Mouse (Mus musculus): ENCODE data around the gene Pum1. TPM values are rescaled to one million over a fixed set of nuclear protein-coding genes. Genes with fewer than 3 reads are reported as not detected.
A peak's percentile ranks its signal among the peaks of the same experiment; 100 is the strongest.
"Not testable (repeated sequence)": the region's sequence is repeated elsewhere in the genome, so short reads cannot be mapped to it uniquely, and the experiment has no call there.

Pum1 gene
- polyA plus RNA-seq, 1 experiment from 2014 or later, result 117 TPM

DNA sequence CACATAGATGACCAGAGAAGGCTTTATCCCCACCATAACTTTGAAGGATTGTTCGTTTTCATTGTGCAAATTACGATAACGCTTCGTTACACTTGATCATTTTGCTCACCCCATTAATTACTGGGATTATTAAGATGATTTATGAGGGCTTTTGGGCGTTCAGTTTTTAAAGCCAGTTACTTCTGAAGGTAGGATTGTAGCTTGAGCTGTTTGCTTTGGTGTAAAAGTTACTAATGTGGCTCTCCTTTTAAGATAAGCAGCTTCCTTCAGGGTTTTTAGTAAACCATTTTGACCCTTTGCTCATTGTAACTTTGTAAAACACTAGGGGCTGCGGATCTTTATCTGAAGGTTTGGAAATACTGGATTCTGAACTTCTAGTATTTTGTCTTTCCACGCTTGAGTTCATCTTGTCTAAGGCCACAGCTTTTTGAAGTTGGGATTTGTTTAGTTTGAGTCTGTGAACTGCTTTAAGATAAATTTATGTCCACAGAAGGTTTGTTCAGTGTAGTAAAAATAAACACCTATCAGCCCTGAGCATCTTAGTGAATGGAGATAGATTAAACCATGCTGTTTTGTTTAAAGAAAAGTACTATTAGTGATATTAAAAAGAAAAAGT lies 1.4 kb downstream of the Pum1 start:
- no peak for ATAC-seq (ENCODE audit: low FRiP score, low TSS enrichment)
- Histone ChIP-seq H3K36me3 (ENCODE audit: control insufficient read depth, insufficient read depth, low read length) (peaks cover 10% of the 10 kb centered on the region), H3K9ac (ENCODE audit: low read depth, low read length) (peak overlapping the region; percentile 98), H3K27ac (ENCODE audit: low read depth, low read length) (peak overlapping the region; percentile 98; the same call in 1 of the 2 replicates), H3K4me1 (ENCODE audit: control insufficient read depth, insufficient read depth, low read length) (peaks cover 12% of the 10 kb centered on the region; the same call in 1 of the 2 replicates), H3K4me2 (replicated peaks; ENCODE audit: low read depth, low read length) (peak overlapping the region; percentile 64), H3K9me3 (ENCODE audit: control insufficient read depth, low read length) (no peaks in the 10 kb centered on the region), H3K4me3 (ENCODE audit: low read length) (peak overlapping the region; percentile 94), H3K27me3 (ENCODE audit: control insufficient read depth, insufficient read depth, low read length) (no peaks in the 10 kb centered on the region)
- under 1% methylated on average over 7 of the region's 7 CpGs for WGBS

DNA sequence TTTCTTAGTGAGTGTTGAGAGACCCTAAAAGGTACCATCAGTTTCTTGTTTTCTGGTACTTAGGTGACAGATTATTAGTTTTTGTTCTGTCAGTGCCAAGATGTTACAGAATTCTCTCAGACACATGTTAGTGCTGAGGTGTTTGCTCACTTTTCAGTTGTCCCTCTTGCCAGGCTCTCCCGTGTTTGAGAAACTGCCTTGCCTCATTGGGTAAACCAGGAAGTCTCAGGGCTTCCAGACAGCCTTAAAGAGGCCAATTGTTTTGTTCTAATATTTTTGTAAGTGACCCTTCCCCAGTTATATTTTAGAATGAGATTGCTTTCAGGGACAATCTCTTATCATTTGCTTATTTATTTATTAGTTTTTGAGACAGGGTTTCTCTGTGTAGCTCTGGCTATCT lies 2.1 kb downstream of the Pum1 start:
- Histone ChIP-seq H3K9ac (ENCODE audit: low read depth, low read length) (peak overlapping the region; percentile 98; the same call in 1 of the 2 replicates), H3K9me3 (ENCODE audit: control insufficient read depth, low read length) (no peaks in the 10 kb centered on the region), H3K27me3 (ENCODE audit: control insufficient read depth, insufficient read depth, low read length) (no peaks in the 10 kb centered on the region), H3K4me1 (ENCODE audit: control insufficient read depth, insufficient read depth, low read length) (peaks cover 12% of the 10 kb centered on the region; the same call in 1 of the 2 replicates), H3K36me3 (ENCODE audit: control insufficient read depth, insufficient read depth, low read length) (peaks cover 13% of the 10 kb centered on the region), H3K4me3 (ENCODE audit: low read length) (peak overlapping the region; percentile 94), H3K4me2 (replicated peaks; ENCODE audit: low read depth, low read length) (peak overlapping the region; percentile 64), H3K27ac (ENCODE audit: low read depth, low read length) (no peak overlapping the region)
- ATAC-seq (ENCODE audit: low FRiP score, low TSS enrichment), result no peak
- 0% methylated on average over 1 of the region's 1 CpGs for WGBS

GRCm38 (mm10) chr4:130667686-130668085 lies 4.6 kb downstream of the Pum1 start:
- Histone ChIP-seq H3K27ac (ENCODE audit: low read depth, low read length) (no peak overlapping the region), H3K9me3 (ENCODE audit: control insufficient read depth, low read length) (no peaks in the 10 kb centered on the region), H3K4me2 (replicated peaks; ENCODE audit: low read depth, low read length) (no peak overlapping the region), H3K4me1 (ENCODE audit: control insufficient read depth, insufficient read depth, low read length) (peaks cover 12% of the 10 kb centered on the region; the same call in 1 of the 2 replicates), H3K36me3 (ENCODE audit: control insufficient read depth, insufficient read depth, low read length) (peaks cover 38% of the 10 kb centered on the region), H3K27me3 (ENCODE audit: control insufficient read depth, insufficient read depth, low read length) (no peaks in the 10 kb centered on the region), H3K4me3 (ENCODE audit: low read length) (no peak overlapping the region), H3K9ac (ENCODE audit: low read depth, low read length) (no peak overlapping the region)
- 63% methylated on average over 2 of the region's 2 CpGs for WGBS
- ATAC-seq (ENCODE audit: low FRiP score, low TSS enrichment), result no peak

- no peak for ATAC-seq (ENCODE audit: low FRiP score, low TSS enrichment)
- H3K9ac ChIP-seq (ENCODE audit: low read depth, low read length), result no peak overlapping the region
- H3K4me3 ChIP-seq (ENCODE audit: low read length), result no peak overlapping the region
- H3K4me2 ChIP-seq (replicated peaks; ENCODE audit: low read depth, low read length), result no peak overlapping the region
- peaks cover 12% of the 10 kb centered on the region; the same call in 1 of the 2 replicates for H3K4me1 ChIP-seq (ENCODE audit: control insufficient read depth, insufficient read depth, low read length)
- H3K27me3 ChIP-seq (ENCODE audit: control insufficient read depth, insufficient read depth, low read length), result no peaks in the 10 kb centered on the region
- H3K36me3 ChIP-seq (ENCODE audit: control insufficient read depth, insufficient read depth, low read length), result peaks cover 46% of the 10 kb centered on the region
- H3K9me3 ChIP-seq (ENCODE audit: control insufficient read depth, low read length), result no peaks in the 10 kb centered on the region
- H3K27ac ChIP-seq (ENCODE audit: low read depth, low read length), result no peak overlapping the region
- WGBS, result 37% methylated on average over 2 of the region's 2 CpGs
Measured at GRCm38 (mm10) chr4:130668541-130668940, 5.4 kb downstream of the Pum1 start.

GRCm38 (mm10) chr4:130668991-130669390 lies 5.9 kb downstream of the Pum1 start:
- H3K4me2 ChIP-seq (replicated peaks; ENCODE audit: low read depth, low read length), result no peak overlapping the region

GRCm38 (mm10) chr4:130670023-130670422 lies 6.9 kb downstream of the Pum1 start:
- H3K4me3 ChIP-seq (ENCODE audit: low read length); H3K9ac ChIP-seq (ENCODE audit: low read depth, low read length); H3K27ac ChIP-seq (ENCODE audit: low read depth, low read length); H3K9me3 ChIP-seq (ENCODE audit: control insufficient read depth, low read length); H3K27me3 ChIP-seq (ENCODE audit: control insufficient read depth, insufficient read depth, low read length); H3K4me2 ChIP-seq (replicated peaks; ENCODE audit: low read depth, low read length); ATAC-seq (ENCODE audit: low FRiP score, low TSS enrichment): not testable (repeated sequence)
- Histone ChIP-seq H3K36me3 (ENCODE audit: control insufficient read depth, insufficient read depth, low read length) (peaks cover 56% of the 10 kb centered on the region), H3K4me1 (ENCODE audit: control insufficient read depth, insufficient read depth, low read length) (peaks cover 12% of the 10 kb centered on the region; the same call in 1 of the 2 replicates)
- WGBS, result 80% methylated on average over 5 of the region's 5 CpGs

More at GRCm38 (mm10) chr4:130668991-130669390, 5.9 kb downstream of the Pum1 start:
- Histone ChIP-seq H3K27me3 (ENCODE audit: control insufficient read depth, insufficient read depth, low read length) (no peaks in the 10 kb centered on the region), H3K9me3 (ENCODE audit: control insufficient read depth, low read length) (no peaks in the 10 kb centered on the region), H3K9ac (ENCODE audit: low read depth, low read length) (no peak overlapping the region), H3K36me3 (ENCODE audit: control insufficient read depth, insufficient read depth, low read length) (peaks cover 51% of the 10 kb centered on the region), H3K4me3 (ENCODE audit: low read length) (no peak overlapping the region), H3K4me1 (ENCODE audit: control insufficient read depth, insufficient read depth, low read length) (peaks cover 12% of the 10 kb centered on the region; the same call in 1 of the 2 replicates), H3K27ac (ENCODE audit: low read depth, low read length) (no peak overlapping the region)
- no peak for ATAC-seq (ENCODE audit: low FRiP score, low TSS enrichment)
- 53% methylated on average over 7 of the region's 7 CpGs for whole genome bisulfite sequencing

- ATAC-seq (ENCODE audit: low FRiP score, low TSS enrichment), result no peak
- Histone ChIP-seq H3K9me3 (ENCODE audit: control insufficient read depth, low read length) (no peaks in the 10 kb centered on the region), H3K36me3 (ENCODE audit: control insufficient read depth, insufficient read depth, low read length) (peaks cover 66% of the 10 kb centered on the region), H3K4me2 (replicated peaks; ENCODE audit: low read depth, low read length) (no peak overlapping the region), H3K4me1 (ENCODE audit: control insufficient read depth, insufficient read depth, low read length) (peaks cover 12% of the 10 kb centered on the region; the same call in 1 of the 2 replicates), H3K27ac (ENCODE audit: low read depth, low read length) (no peak overlapping the region), H3K4me3 (ENCODE audit: low read length) (no peak overlapping the region), H3K9ac (ENCODE audit: low read depth, low read length) (no peak overlapping the region), H3K27me3 (ENCODE audit: control insufficient read depth, insufficient read depth, low read length) (no peaks in the 10 kb centered on the region)
- 93% methylated on average over 4 of the region's 4 CpGs for whole genome bisulfite sequencing
Measured at GRCm38 (mm10) chr4:130671079-130671845, 8.1 kb downstream of the Pum1 start.

DNA sequence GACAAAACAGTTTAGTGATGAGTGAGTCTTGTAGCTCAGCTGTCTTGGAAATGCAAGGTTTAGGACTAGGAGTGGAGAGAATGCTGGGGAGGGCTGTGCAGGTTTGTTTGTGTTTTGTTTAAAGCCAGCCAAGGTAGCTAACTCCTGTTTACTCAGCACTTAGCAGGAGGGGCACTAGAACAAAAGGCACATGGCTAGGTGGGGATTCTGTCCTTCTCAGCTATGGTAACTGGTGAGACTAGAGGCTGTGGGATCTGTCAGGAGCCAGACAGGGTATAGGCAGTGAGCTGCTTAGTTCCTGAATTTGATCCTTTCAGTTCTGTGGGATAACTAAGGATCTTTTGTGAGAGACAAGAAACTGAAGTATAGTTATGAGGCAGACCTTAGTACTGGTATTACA lies 9.0 kb downstream of the Pum1 start:
- H3K9ac ChIP-seq (ENCODE audit: low read depth, low read length), result no peak overlapping the region
- H3K27ac ChIP-seq (ENCODE audit: low read depth, low read length), result no peak overlapping the region
- peaks cover 68% of the 10 kb centered on the region for H3K36me3 ChIP-seq (ENCODE audit: control insufficient read depth, insufficient read depth, low read length)
- H3K9me3 ChIP-seq (ENCODE audit: control insufficient read depth, low read length), result no peaks in the 10 kb centered on the region
- peaks cover 7% of the 10 kb centered on the region; the same call in 1 of the 2 replicates for H3K4me1 ChIP-seq (ENCODE audit: control insufficient read depth, insufficient read depth, low read length)
- no peaks in the 10 kb centered on the region for H3K27me3 ChIP-seq (ENCODE audit: control insufficient read depth, insufficient read depth, low read length)
- H3K4me3 ChIP-seq (ENCODE audit: low read length), result no peak overlapping the region
- no peak for ATAC-seq (ENCODE audit: low FRiP score, low TSS enrichment)
- H3K4me2 ChIP-seq (replicated peaks; ENCODE audit: low read depth, low read length), result no peak overlapping the region

GRCm38 (mm10) chr4:130676746-130677145 lies 13.6 kb downstream of the Pum1 start:
- H3K9me3 ChIP-seq (ENCODE audit: control insufficient read depth, low read length), result no peaks in the 10 kb centered on the region
- H3K4me2 ChIP-seq (replicated peaks; ENCODE audit: low read depth, low read length), result no peak overlapping the region
- ATAC-seq (ENCODE audit: low FRiP score, low TSS enrichment), result no peak
- no peak overlapping the region for H3K27ac ChIP-seq (ENCODE audit: low read depth, low read length)
- no peak overlapping the region for H3K9ac ChIP-seq (ENCODE audit: low read depth, low read length)
- H3K4me1 ChIP-seq (ENCODE audit: control insufficient read depth, insufficient read depth, low read length), result no peaks in the 10 kb centered on the region
- no peaks in the 10 kb centered on the region for H3K27me3 ChIP-seq (ENCODE audit: control insufficient read depth, insufficient read depth, low read length)
- 97% methylated on average over 2 of the region's 2 CpGs for WGBS
- H3K36me3 ChIP-seq (ENCODE audit: control insufficient read depth, insufficient read depth, low read length), result peaks cover 63% of the 10 kb centered on the region
- no peak overlapping the region for H3K4me3 ChIP-seq (ENCODE audit: low read length)

Data from kidney, embryonic 14.5 days (tissue).